ENCODE assay signal across 18 mouse cellular contexts in the genomic region with DNA sequence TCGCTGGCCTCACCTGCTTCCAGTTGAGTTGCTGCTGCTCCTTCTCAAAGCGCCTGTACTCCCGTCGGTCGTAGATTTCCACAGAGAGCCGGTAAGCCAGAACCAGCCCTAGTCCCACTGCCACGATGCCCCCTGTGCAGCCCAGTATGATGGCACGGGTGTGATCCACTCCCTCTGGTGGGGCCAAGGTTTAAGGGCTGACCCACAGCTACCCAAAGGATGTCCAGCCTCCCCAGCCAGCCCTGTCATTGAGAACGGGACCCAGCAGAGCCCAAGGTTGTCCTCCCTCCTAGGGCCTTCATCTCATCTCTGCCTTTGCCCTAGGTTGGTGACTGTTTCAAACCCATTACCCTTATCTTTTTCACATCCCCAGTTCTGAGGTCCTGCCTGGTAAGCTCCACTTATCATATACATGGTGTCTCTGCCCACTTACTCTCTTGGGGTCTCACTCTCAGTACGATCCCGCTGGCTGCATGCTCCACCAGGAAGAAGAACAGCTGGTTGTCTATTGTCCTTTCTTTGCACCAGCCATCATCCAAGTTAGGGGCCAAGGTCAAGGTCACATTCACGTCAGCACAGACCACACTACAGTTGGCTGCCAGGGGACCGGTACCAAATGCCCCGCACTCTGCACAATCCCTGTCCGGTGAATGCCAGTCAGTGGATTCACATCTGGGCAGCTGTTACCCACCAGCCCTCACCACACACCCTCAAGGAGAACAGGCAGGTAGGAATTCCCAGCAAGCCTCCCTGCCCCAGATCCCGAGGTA. TPM values are rescaled to one million over a fixed set of nuclear protein-coding genes. Genes with fewer than 3 reads are reported as not detected.
DNase-seq lines count a peak whose midpoint lies in the region; ATAC-seq and TF ChIP-seq lines count a peak whose summit lies in the region.
"Had no signal": no experiment of that assay in that cellular context is flagged by ENCODE, and none has a peak within 500 bp of the region (broad histone marks: within the 10 kb centered on the region; RNA-seq: fewer than 3 reads in every experiment).

No protein-coding gene starts in this region.

- peaks cover 3% of the 10 kb centered on the region; the same call in 1 of the 2 replicates for H3K4me1 ChIP-seq in heart, embryonic 11.5 days (ENCODE audit: control insufficient read depth, insufficient read depth, low read length)
- H3K4me1 ChIP-seq in liver, embryonic 12.5 days, result no peaks in the 10 kb centered on the region
- H3K4me1 ChIP-seq in liver, postnatal 0 days (ENCODE audit: insufficient read depth), result no peaks in the 10 kb centered on the region
- H3K4me1 ChIP-seq in E14TG2a.4 (replicated peaks; ENCODE audit: low read depth, low read length), result peaks cover 80% of the 10 kb centered on the region
- H3K4me1 ChIP-seq: liver, embryonic 15.5 days had no signal

- TF ChIP-seq EP300 in liver, postnatal 0 days (IDR thresholded peaks at IDR 0.05; ENCODE audit: low read depth), result no peak

- WGBS in heart, embryonic 11.5 days (ENCODE audit: insufficient replicate concordance), result 86% methylated on average over 16 of the region's 16 CpGs
- WGBS in liver, embryonic 12.5 days (ENCODE audit: insufficient replicate concordance), result 83% methylated on average over 16 of the region's 16 CpGs
- 79% methylated on average over 16 of the region's 16 CpGs for WGBS in liver, postnatal 0 days (ENCODE audit: insufficient replicate concordance)

- no peak for DNase-seq in heart, postnatal 4 days
- DNase-seq in liver, postnatal 0 days, result no peak
- peak; percentile 81 for DNase-seq in R1 (ENCODE audit: low read depth, low spot score)
- no peak for DNase-seq in thymus, postnatal 4 days
- DNase-seq in embryo, embryonic 10.5 days (ENCODE audit: low spot score), result no peak
- DNase-seq: adrenal gland, postnatal 14 days; cerebellum, adult 2 months; gastrocnemius, postnatal 25 days had no signal

- peaks cover 5% of the 10 kb centered on the region for H3K36me3 ChIP-seq in heart, embryonic 11.5 days (ENCODE audit: control insufficient read depth, insufficient read depth, low read length)
- H3K36me3 ChIP-seq in liver, embryonic 12.5 days, result peaks cover 44% of the 10 kb centered on the region
- peaks cover 27% of the 10 kb centered on the region for H3K36me3 ChIP-seq in liver, postnatal 0 days (replicated peaks; ENCODE audit: insufficient read depth, low read length)
- peaks cover 82% of the 10 kb centered on the region for H3K36me3 ChIP-seq in E14TG2a.4 (ENCODE audit: insufficient read depth, low read length)

- no peak overlapping the region for H3K4me2 ChIP-seq in heart, embryonic 11.5 days
- H3K4me2 ChIP-seq in liver, embryonic 12.5 days, result no peak overlapping the region
- H3K4me2 ChIP-seq in liver, postnatal 0 days (ENCODE audit: low read depth, low read length), result no peak overlapping the region
- H3K4me2 ChIP-seq: kidney, embryonic 15.5 days; liver, embryonic 15.5 days had no signal

- H3K9ac ChIP-seq in heart, embryonic 11.5 days (ENCODE audit: low read depth, low read length), result 0 out of 2 replicates have a peak overlapping the region, but pooled peaks have one; percentile 2
- no peak overlapping the region for H3K9ac ChIP-seq in liver, embryonic 12.5 days
- no peak overlapping the region for H3K9ac ChIP-seq in liver, postnatal 0 days (replicated peaks)
- H3K9ac ChIP-seq: kidney, embryonic 15.5 days; liver, embryonic 15.5 days had no signal

- no peak for TF ChIP-seq CTCF in liver, postnatal 0 days (IDR thresholded peaks at IDR 0.05; ENCODE audit: low read depth)
- TF ChIP-seq CTCF in E14TG2a.4 (conservative IDR thresholded peaks at IDR 0.05; ENCODE audit: low read length), result no peak

- H3K9me3 ChIP-seq in heart, embryonic 11.5 days (replicated peaks; ENCODE audit: control insufficient read depth, low read length), result no peaks in the 10 kb centered on the region
- H3K9me3 ChIP-seq in liver, embryonic 12.5 days (replicated peaks), result no peaks in the 10 kb centered on the region
- H3K9me3 ChIP-seq in liver, postnatal 0 days (ENCODE audit: low read length), result no peaks in the 10 kb centered on the region
- no peaks in the 10 kb centered on the region for H3K9me3 ChIP-seq in E14TG2a.4 (ENCODE audit: low read length)
- H3K9me3 ChIP-seq: kidney, embryonic 15.5 days; liver, embryonic 15.5 days; megakaryocyte, embryonic 14.5 days had no signal

- no peak overlapping the region for H3K4me3 ChIP-seq in heart, embryonic 11.5 days (ENCODE audit: low read depth, low read length)
- no peak overlapping the region for H3K4me3 ChIP-seq in liver, embryonic 12.5 days
- no peak overlapping the region for H3K4me3 ChIP-seq in liver, postnatal 0 days (ENCODE audit: low read depth, low read length)
- peak overlapping the region; percentile 45 for H3K4me3 ChIP-seq in E14TG2a.4 (replicated peaks; ENCODE audit: low read length)
- H3K4me3 ChIP-seq: kidney, embryonic 15.5 days; liver, embryonic 15.5 days; megakaryocyte, embryonic 14.5 days had no signal

- no peak overlapping the region for H3K27ac ChIP-seq in heart, embryonic 11.5 days (ENCODE audit: low read depth, low read length)
- H3K27ac ChIP-seq in liver, embryonic 12.5 days, result no peak overlapping the region
- H3K27ac ChIP-seq in liver, postnatal 0 days (ENCODE audit: low read depth), result no peak overlapping the region
- H3K27ac ChIP-seq: kidney, embryonic 15.5 days; liver, embryonic 15.5 days had no signal

- no peak for ATAC-seq in heart, embryonic 11.5 days (replicated peaks; ENCODE audit: insufficient number of reproducible peaks, low FRiP score, low TSS enrichment)
- 0 out of 2 replicates have a peak, but pooled peaks have one; percentile 31 for ATAC-seq in liver, embryonic 12.5 days
- ATAC-seq in liver, postnatal 0 days, result no peak

- H3K27me3 ChIP-seq in heart, embryonic 11.5 days (ENCODE audit: control insufficient read depth, insufficient read depth, low read length), result no peaks in the 10 kb centered on the region
- no peaks in the 10 kb centered on the region for H3K27me3 ChIP-seq in liver, embryonic 12.5 days (replicated peaks)
- no peaks in the 10 kb centered on the region for H3K27me3 ChIP-seq in liver, postnatal 0 days (ENCODE audit: insufficient read depth, low read length)
- no peaks in the 10 kb centered on the region for H3K27me3 ChIP-seq in E14TG2a.4 (ENCODE audit: insufficient read depth, low read length)
- H3K27me3 ChIP-seq: kidney, embryonic 15.5 days; liver, embryonic 15.5 days had no signal

RNA-seq across cellular contexts. Expression of gene Csad, which starts 12.1 kb away (rescaled TPM):
- polyA plus RNA-seq in heart, embryonic 11.5 days (2014; fragmentation: Nextera tagmentation; extraction: Ambion mirVana), result 31.3 and 33.4 TPM in 2 replicates
- total RNA-seq in heart, postnatal 4 days (2021), result 10 to 100 TPM; 26.8 to 29.9 TPM
- 21.9 and 26.6 TPM in 2 replicates for polyA plus RNA-seq in liver, embryonic 12.5 days (2016; fragmentation: Nextera tagmentation; extraction: Ambion mirVana)
- polyA plus RNA-seq in liver, postnatal 0 days (2015; fragmentation: Nextera tagmentation; extraction: Ambion mirVana), result 224 and 243 TPM in 2 replicates

RNA-seq across cellular contexts. Expression of gene Zfp740, which starts 13.6 kb away (rescaled TPM):
- 25.8 and 31.2 TPM in 2 replicates for polyA plus RNA-seq in heart, embryonic 11.5 days (2014; fragmentation: Nextera tagmentation; extraction: Ambion mirVana)
- total RNA-seq in heart, postnatal 4 days (2021), result 10 to 100 TPM; 45.3 to 49.4 TPM
- polyA plus RNA-seq in liver, embryonic 12.5 days (2016; fragmentation: Nextera tagmentation; extraction: Ambion mirVana), result 31.2 and 32.0 TPM in 2 replicates
- polyA plus RNA-seq in liver, postnatal 0 days (2015; fragmentation: Nextera tagmentation; extraction: Ambion mirVana), result 10.7 and 11.6 TPM in 2 replicates

RNA-seq across cellular contexts. Expression of gene Itgb7, which starts 15.1 kb away (rescaled TPM):
- 0.94 and 1.2 TPM in 2 replicates for polyA plus RNA-seq in heart, embryonic 11.5 days (2014; fragmentation: Nextera tagmentation; extraction: Ambion mirVana)
- total RNA-seq in heart, postnatal 4 days (2021), result 1 to 10 TPM in 1 of 2 experiments, under 1 TPM in 1; 0.98 to 1.0 TPM
- 6.4 and 8.9 TPM in 2 replicates for polyA plus RNA-seq in liver, embryonic 12.5 days (2016; fragmentation: Nextera tagmentation; extraction: Ambion mirVana)
- polyA plus RNA-seq in liver, postnatal 0 days (2015; fragmentation: Nextera tagmentation; extraction: Ambion mirVana), result 5.8 and 8.6 TPM in 2 replicates

RNA-seq across cellular contexts. Expression of gene Rarg, which starts 40.7 kb away (rescaled TPM):
- 11.2 and 13.4 TPM in 2 replicates for polyA plus RNA-seq in heart, embryonic 11.5 days (2014; fragmentation: Nextera tagmentation; extraction: Ambion mirVana)
- 10 to 100 TPM; 12.9 to 16.6 TPM for total RNA-seq in heart, postnatal 4 days (2021)
- polyA plus RNA-seq in liver, embryonic 12.5 days (2016; fragmentation: Nextera tagmentation; extraction: Ambion mirVana), result 4.4 and 4.9 TPM in 2 replicates
- polyA plus RNA-seq in liver, postnatal 0 days (2015; fragmentation: Nextera tagmentation; extraction: Ambion mirVana), result 2.4 and 2.6 TPM in 2 replicates

RNA-seq across cellular contexts. Expression of gene Gm9918, which starts 53.7 kb away (rescaled TPM):
- polyA plus RNA-seq in heart, embryonic 11.5 days (2014; fragmentation: Nextera tagmentation; extraction: Ambion mirVana), result 0.07 TPM in 1 of 2 replicates, not detected in the other
- not detected for total RNA-seq in heart, postnatal 4 days (2021)
- not detected in 2 replicates for polyA plus RNA-seq in liver, embryonic 12.5 days (2016; fragmentation: Nextera tagmentation; extraction: Ambion mirVana)
- polyA plus RNA-seq in liver, postnatal 0 days (2015; fragmentation: Nextera tagmentation; extraction: Ambion mirVana), result not detected in 2 replicates
- total RNA-seq: adrenal gland, postnatal 14 days; gastrocnemius, postnatal 25 days; layer of hippocampus, adult 18-20 months; left cerebral cortex, adult 8-10 months had no signal
- polyA plus RNA-seq: C2C12; liver, embryonic 15.5 days; neural tube, embryonic 14.5 days had no signal
